Comparison of ENCODE assay signal across 25 mouse cellular contexts in genomic region chr13:39376677-39377076, GRCm38 (mm10).
DNase-seq lines count a peak whose midpoint lies in the region; ATAC-seq and TF ChIP-seq lines count a peak whose summit lies in the region.
"Had no signal": no experiment of that assay in that cellular context is flagged by ENCODE, and none has a peak within 500 bp of the region (broad histone marks: within the 10 kb centered on the region; RNA-seq: fewer than 3 reads in every experiment).

No protein-coding gene starts in this region.

- no peak overlapping the region for H3K4me2 ChIP-seq in lung, embryonic 14.5 days
- H3K4me2 ChIP-seq in limb, embryonic 12.5 days, result peak overlapping the region; percentile 39
- H3K4me2 ChIP-seq: embryonic facial prominence, embryonic 13.5 days; forebrain, embryonic 13.5 days; heart, embryonic 13.5 days; hindbrain, embryonic 12.5 days had no signal

- ATAC-seq in lung, embryonic 14.5 days (ENCODE audit: insufficient read depth), result no peak
- ATAC-seq in limb, embryonic 12.5 days (ENCODE audit: insufficient number of reproducible peaks, insufficient read depth, low FRiP score, low TSS enrichment, low read depth), result no peak
- ATAC-seq: CD4-positive, CD25-positive, alpha-beta regulatory T cell, adult 4 months; forebrain, embryonic 13.5 days; forebrain, postnatal 0 days had no signal

- no peaks in the 10 kb centered on the region for H3K36me3 ChIP-seq in lung, embryonic 14.5 days (ENCODE audit: insufficient read depth)
- no peaks in the 10 kb centered on the region for H3K36me3 ChIP-seq in limb, embryonic 12.5 days
- H3K36me3 ChIP-seq in hindbrain, embryonic 10.5 days, result no peaks in the 10 kb centered on the region
- H3K36me3 ChIP-seq: embryonic facial prominence, embryonic 13.5 days; G1E; heart, embryonic 13.5 days; hindbrain, embryonic 12.5 days had no signal

- H3K9ac ChIP-seq in lung, embryonic 14.5 days, result no peak overlapping the region
- H3K9ac ChIP-seq in limb, embryonic 12.5 days (replicated peaks), result no peak overlapping the region
- H3K9ac ChIP-seq: embryonic facial prominence, embryonic 13.5 days; forebrain, embryonic 13.5 days; forebrain, postnatal 0 days; heart, embryonic 13.5 days; hindbrain, embryonic 12.5 days had no signal

- TF ChIP-seq CTCF in lung, embryonic 14.5 days (IDR thresholded peaks at IDR 0.05; ENCODE audit: low read depth), result 0 out of 2 replicates have a peak, but pooled peaks have one; percentile 17

- no peak overlapping the region for H3K27ac ChIP-seq in lung, embryonic 14.5 days (ENCODE audit: low read depth)
- H3K27ac ChIP-seq in limb, embryonic 12.5 days, result no peak overlapping the region
- no peak overlapping the region for H3K27ac ChIP-seq in hindbrain, embryonic 10.5 days
- H3K27ac ChIP-seq: embryonic facial prominence, embryonic 13.5 days; forebrain, embryonic 13.5 days; gastrocnemius, adult 2 months; heart, embryonic 13.5 days; hindbrain, embryonic 12.5 days had no signal

- 64% methylated on average over 8 of the region's 8 CpGs for WGBS in lung, embryonic 14.5 days
- 13% methylated on average over 8 of the region's 8 CpGs for WGBS in limb, embryonic 12.5 days
- 85% methylated on average over 8 of the region's 8 CpGs for WGBS in hindbrain, embryonic 10.5 days

- H3K4me3 ChIP-seq in lung, embryonic 14.5 days (ENCODE audit: low read depth, low read length), result no peak overlapping the region
- H3K4me3 ChIP-seq in limb, embryonic 12.5 days (replicated peaks), result no peak overlapping the region
- no peak overlapping the region for H3K4me3 ChIP-seq in hindbrain, embryonic 10.5 days
- H3K4me3 ChIP-seq: embryonic facial prominence, embryonic 13.5 days; forebrain, embryonic 13.5 days; gastrocnemius, adult 2 months; heart, embryonic 13.5 days; hindbrain, embryonic 12.5 days had no signal

- H3K27me3 ChIP-seq in lung, embryonic 14.5 days (ENCODE audit: insufficient read depth, low read length), result no peaks in the 10 kb centered on the region
- no peaks in the 10 kb centered on the region for H3K27me3 ChIP-seq in limb, embryonic 12.5 days
- H3K27me3 ChIP-seq in hindbrain, embryonic 10.5 days (ENCODE audit: insufficient read depth, poor library complexity, severe bottlenecking), result no peaks in the 10 kb centered on the region
- H3K27me3 ChIP-seq: embryonic facial prominence, embryonic 13.5 days; forebrain, embryonic 13.5 days; heart, embryonic 13.5 days; hindbrain, embryonic 12.5 days had no signal

- peak; percentile 25 for DNase-seq in embryo, embryonic 11 days
- DNase-seq in embryo, embryonic 10.5 days (ENCODE audit: low spot score), result no peak
- DNase-seq in lung, embryonic 14.5 days, result no peak
- no peak for DNase-seq in lung, postnatal 25 days (ENCODE audit: low spot score)
- DNase-seq in fibroblast of lung, adult 2 months (ENCODE audit: low read depth), result peak; percentile 2
- DNase-seq in thymus, postnatal 0 days (ENCODE audit: low spot score), result no peak
- DNase-seq in hindbrain, embryonic 10.5 days (ENCODE audit: low spot score), result no peak
- DNase-seq: adrenal gland, adult 8-10 months; adrenal gland, postnatal 36 days; B cell, adult 2 months; cerebellum, adult 11 months; cerebellum, adult 8-10 months; cerebellum, postnatal 14 days; forebrain, postnatal 0 days; gastrocnemius, adult 2 months; gastrocnemius, postnatal 25 days; heart, adult 11 months; heart, postnatal 36 days had no signal

- no peaks in the 10 kb centered on the region for H3K9me3 ChIP-seq in lung, embryonic 14.5 days (ENCODE audit: low read depth, low read length)
- no peaks in the 10 kb centered on the region for H3K9me3 ChIP-seq in limb, embryonic 12.5 days
- no peaks in the 10 kb centered on the region for H3K9me3 ChIP-seq in hindbrain, embryonic 10.5 days
- H3K9me3 ChIP-seq: embryonic facial prominence, embryonic 13.5 days; forebrain, embryonic 13.5 days; heart, embryonic 13.5 days; hindbrain, embryonic 12.5 days had no signal

- no peaks in the 10 kb centered on the region for H3K4me1 ChIP-seq in lung, embryonic 14.5 days (ENCODE audit: insufficient read depth)
- H3K4me1 ChIP-seq in limb, embryonic 12.5 days (replicated peaks), result peaks cover 9% of the 10 kb centered on the region
- H3K4me1 ChIP-seq in hindbrain, embryonic 10.5 days (replicated peaks), result no peaks in the 10 kb centered on the region
- H3K4me1 ChIP-seq: embryonic facial prominence, embryonic 13.5 days; forebrain, embryonic 13.5 days; heart, embryonic 13.5 days; hindbrain, embryonic 12.5 days had no signal

Comparison
In these comparisons a context has a peak if more than half of its experiments do, and no peak if none do; other contexts are left out.
1. DNase-seq: peak in embryo, embryonic 11 days (single experiment) and fibroblast of lung, adult 2 months (single experiment); none in embryo, embryonic 10.5 days (single experiment), lung, embryonic 14.5 days (single experiment), lung, postnatal 25 days (single experiment), thymus, postnatal 0 days (single experiment) and hindbrain, embryonic 10.5 days (single experiment).